Mouse (Mus musculus): ENCODE results near the gene Adcy5. TPM values are rescaled to one million over a fixed set of nuclear protein-coding genes. Genes with fewer than 3 reads are reported as not detected.
A peak's percentile ranks its signal among the peaks of the same experiment; 100 is the strongest.

Adcy5 gene
- total RNA-seq, 2 experiments from 2014 or later = 1.6 to 1.8 TPM

DNA sequence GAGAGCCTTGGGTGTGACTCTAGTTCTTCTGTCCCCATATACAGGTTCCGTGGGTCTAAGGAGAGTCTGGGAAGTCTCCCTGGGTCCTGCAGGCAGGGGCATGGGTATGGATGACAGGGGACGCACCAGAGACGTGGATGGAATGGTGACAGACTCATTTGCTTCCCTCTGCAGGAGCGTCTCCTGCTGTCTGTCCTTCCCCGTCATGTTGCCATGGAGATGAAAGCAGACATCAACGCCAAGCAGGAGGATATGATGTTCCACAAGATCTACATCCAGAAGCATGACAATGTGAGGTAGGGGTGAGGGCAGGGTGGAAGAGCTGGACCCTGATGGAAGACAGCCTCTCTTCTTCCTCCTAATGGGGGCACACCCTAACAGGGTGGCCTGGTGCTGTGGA is 98.3 kb downstream of the Adcy5 start:
- no peak for TF ChIP-seq CTCF (IDR thresholded peaks at IDR 0.05)
- intact Hi-C loops (cut with DNase I) = no loop called here
- no peak overlapping the region for H3K27ac ChIP-seq

DNA sequence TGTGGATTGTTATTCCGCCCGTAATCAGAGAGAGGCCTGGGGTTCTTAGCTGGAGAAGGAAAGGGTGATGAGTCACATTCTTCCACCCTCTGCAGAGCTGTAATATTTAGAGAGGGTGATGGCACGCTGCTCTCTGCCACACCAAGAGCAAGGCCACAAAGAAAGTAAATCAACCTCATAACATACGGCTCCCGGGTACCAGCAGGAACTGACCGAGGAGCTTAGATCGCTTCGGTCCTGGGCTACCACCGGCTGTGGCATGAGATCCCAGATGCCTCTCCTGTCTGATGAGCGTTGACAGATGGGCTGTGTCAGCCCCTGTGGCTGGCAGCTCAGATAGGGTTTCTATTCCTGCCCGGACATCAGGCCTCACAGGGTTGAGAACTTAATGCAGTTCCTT is 101.3 kb downstream of the Adcy5 start:
- no peak for DNase-seq
- intact Hi-C loops (cut with DNase I) = no loop called here
- no peak overlapping the region for H3K4me3 ChIP-seq
- H3K27ac ChIP-seq = no peak overlapping the region
- TF ChIP-seq CTCF (IDR thresholded peaks at IDR 0.05) = no peak

More for the DNA sequence above, 98.3 kb downstream of the Adcy5 start:
- DNase-seq = no peak
- no peak overlapping the region for H3K4me3 ChIP-seq

DNA sequence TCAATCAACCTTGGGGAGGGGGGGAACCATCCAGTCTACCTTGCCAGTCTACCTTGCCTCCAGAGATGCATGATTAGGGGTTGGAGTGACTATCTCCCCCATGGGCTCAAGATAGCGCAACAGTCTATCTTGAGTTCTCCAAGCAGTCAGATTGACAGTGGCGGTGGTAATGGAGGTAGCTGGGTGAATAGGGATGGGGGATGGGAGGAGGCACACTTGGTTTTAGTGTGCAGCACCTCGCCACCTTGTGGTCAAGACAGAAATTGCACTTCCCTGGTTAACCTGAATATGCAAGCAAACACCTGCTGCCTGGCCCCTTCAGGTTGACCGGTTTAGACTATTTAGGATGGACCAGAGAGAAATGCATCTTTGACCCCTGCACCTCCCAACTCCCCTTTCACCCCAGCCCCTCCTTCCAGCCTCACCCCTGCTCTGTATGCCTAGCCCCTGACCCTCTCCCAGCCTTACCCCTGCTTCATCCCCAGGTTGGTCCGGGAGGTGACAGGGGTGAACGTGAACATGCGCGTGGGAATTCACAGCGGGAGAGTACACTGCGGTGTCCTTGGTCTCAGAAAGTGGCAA is 115.8 kb downstream of the Adcy5 start:
- DNase-seq = peak; percentile 80
- no peak overlapping the region for H3K4me3 ChIP-seq
- no peak overlapping the region for H3K27ac ChIP-seq
- intact Hi-C loops (cut with DNase I) = loop anchor here (1.0 to 2.0 kb wide), 3 partner anchors 114 to 214 kb away; no protein-coding TSS in a partner anchor
- TF ChIP-seq CTCF (IDR thresholded peaks at IDR 0.05) = peak; percentile 91

DNA sequence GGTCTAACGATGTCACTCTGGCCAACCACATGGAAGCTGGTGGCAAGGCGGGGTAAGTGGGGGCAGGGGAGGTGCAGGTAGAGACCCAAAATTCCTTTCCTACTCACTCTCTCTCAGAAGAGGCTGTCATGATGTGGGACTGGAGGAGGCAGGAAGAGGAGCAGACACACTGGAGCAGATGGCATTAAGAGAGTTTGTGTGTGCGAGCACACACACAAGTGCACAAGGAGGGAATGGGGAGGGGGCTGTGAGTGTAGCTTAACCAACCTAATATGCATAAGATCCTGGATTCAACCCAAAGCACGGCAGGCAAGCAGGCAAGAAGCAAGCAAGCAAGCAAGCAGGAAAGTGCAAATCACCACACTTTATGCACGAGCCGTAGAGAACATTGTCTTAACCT is 116.3 kb downstream of the Adcy5 start:
- no peak for TF ChIP-seq CTCF (IDR thresholded peaks at IDR 0.05)
- Histone ChIP-seq H3K4me3 (no peak overlapping the region), H3K27ac (no peak overlapping the region)
- intact Hi-C loops (cut with DNase I) = loop anchor here (1.0 to 2.0 kb wide), 3 partner anchors 115 to 214 kb away; no protein-coding TSS in a partner anchor
- no peak for DNase-seq

DNA sequence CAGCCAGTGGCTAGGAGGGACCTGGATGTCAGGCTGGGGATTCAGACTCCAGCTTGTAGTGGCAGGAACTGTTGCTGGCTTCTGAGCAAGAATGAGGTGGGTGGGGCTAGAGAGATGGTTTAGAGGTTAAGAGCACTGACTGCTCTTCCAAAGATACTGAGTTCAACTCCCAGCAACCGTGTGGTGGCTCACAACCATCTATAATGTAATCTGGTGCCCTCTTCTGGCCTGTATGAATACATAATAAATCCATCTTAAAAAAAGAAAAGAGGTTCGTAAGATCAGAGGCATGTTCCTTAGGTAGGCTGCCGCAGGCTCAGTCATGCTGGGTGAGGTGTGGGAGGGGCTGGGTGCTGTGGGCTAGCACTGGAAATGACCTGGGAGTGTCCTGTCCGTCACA is 116.9 kb downstream of the Adcy5 start:
- intact Hi-C loops (cut with DNase I) = loop anchor here (2.0 kb wide), 1 partner anchor 215 kb away; no protein-coding TSS in a partner anchor
- Histone ChIP-seq H3K27ac (no peak overlapping the region), H3K4me3 (no peak overlapping the region)
- no peak; the same call in 1 of the 2 replicates for TF ChIP-seq CTCF (IDR thresholded peaks at IDR 0.05)
- DNase-seq = no peak

DNA sequence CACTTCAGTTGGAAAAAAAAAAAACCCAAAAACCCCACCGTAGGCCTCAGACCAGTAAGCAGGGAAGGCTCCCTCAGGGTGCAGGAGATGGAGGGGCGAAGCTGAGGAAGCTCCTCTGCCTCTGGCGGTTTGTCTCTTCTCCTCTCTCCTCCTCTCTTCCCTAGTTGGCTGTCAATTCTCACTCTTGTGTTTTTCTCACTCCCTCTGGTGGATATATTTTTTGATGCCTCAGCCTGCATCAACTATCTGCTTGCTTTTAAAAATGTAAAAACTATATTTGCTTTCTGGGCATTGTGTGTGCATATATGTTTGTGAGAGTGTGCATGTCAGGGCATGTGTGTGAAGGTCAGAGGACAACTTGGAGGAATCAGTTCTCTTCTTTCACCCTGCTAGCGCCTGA is 117.7 kb downstream of the Adcy5 start:
- intact Hi-C loops (cut with DNase I) = no loop called here
- no peak for DNase-seq
- H3K4me3 ChIP-seq = no peak overlapping the region

DNA sequence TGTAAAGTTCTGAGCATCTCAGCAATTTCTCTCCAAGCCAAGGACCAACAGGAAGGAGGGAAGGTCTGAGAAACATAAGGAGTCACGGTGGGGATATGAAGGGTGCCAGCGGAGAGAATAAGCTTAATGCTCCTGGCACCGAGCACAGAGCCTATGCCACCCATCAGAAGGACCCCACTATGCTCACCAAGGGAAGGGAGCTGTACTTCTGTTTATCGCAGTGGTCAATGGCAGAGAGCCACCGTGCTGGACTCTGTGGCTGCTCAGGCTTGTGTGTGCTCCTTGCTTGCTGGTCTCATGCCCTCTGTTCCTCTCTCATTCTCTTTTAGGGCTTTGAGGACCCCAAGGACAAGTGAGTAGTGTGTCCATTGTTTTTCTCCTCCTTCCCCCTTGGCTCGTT is 123.5 kb downstream of the Adcy5 start:
- Histone ChIP-seq H3K27ac (no peak overlapping the region), H3K4me3 (no peak overlapping the region)
- no peak for DNase-seq
- TF ChIP-seq CTCF (IDR thresholded peaks at IDR 0.05) = no peak
- intact Hi-C loops (cut with DNase I) = no loop called here

More for the DNA sequence above, 117.7 kb downstream of the Adcy5 start:
- H3K27ac ChIP-seq = no peak overlapping the region
- TF ChIP-seq CTCF (IDR thresholded peaks at IDR 0.05) = no peak

DNA sequence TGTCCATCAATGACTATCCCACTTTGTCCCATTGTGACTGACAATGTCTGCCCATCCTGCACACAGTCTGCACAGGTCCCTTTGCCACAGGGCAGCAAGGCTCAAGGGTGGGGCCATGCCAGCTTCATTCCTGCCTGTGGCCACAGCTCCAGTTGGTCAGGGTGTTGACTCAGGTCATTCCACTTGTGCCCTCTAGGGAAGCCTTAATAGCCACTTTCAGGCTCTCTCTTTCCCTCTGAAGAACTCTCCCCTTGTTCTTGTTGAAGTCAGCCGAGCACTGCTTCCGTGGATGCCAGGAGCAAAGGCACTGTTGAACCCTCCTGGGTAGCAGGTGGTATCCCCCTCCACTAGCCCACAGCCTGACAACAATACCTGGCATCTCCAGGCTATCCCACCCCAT is 127.8 kb downstream of the Adcy5 start:
- intact Hi-C loops (cut with DNase I) = no loop called here
- TF ChIP-seq CTCF (IDR thresholded peaks at IDR 0.05) = no peak
- DNase-seq = no peak
- no peak overlapping the region for H3K4me3 ChIP-seq
- H3K27ac ChIP-seq = no peak overlapping the region

DNA sequence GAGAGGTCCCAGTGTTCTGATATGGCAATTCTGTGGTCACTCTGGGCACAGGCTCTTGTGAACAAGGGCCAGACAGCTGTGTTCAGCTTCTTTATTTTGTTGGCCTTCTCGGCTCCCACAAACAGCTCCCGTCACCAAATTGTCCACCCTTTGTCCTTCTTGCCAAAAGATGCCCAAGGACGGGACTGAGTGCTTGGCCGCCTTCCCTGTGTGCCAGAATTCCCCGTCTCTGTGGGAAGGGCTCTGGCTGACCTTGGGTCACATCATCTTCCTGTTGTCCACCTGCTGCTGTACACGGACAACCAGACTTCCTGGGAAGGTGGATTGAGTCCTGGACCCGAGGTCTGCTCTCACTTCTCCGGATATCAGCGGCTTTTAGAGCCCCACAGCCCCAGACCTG is 131.1 kb downstream of the Adcy5 start:
- Histone ChIP-seq H3K27ac (no peak overlapping the region), H3K4me3 (no peak overlapping the region)
- no peak for TF ChIP-seq CTCF (IDR thresholded peaks at IDR 0.05)
- DNase-seq = no peak
- intact Hi-C loops (cut with DNase I) = no loop called here

DNA sequence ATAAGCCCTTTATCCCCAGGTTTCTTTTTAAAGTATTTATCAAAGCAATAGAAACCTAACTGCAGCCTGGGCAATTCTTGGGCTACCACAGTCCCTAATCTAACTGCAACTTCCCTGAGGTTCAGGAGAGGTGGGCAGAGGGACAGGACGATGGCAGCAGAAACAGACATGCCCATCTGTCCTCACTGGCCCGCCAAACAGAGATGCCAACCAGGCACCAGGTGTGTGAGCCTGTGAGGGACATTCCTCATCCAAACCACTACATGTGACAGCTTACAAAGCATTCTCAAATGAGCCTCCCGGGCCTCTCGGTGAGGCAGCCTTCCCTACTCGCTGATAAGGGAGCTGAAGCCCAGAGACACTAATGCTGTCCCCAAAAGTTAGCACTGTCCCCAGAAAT is 132.6 kb downstream of the Adcy5 start:
- H3K4me3 ChIP-seq = no peak overlapping the region
- no peak for TF ChIP-seq CTCF (IDR thresholded peaks at IDR 0.05)
- no peak overlapping the region for H3K27ac ChIP-seq
- DNase-seq = no peak
- intact Hi-C loops (cut with DNase I) = no loop called here

DNA sequence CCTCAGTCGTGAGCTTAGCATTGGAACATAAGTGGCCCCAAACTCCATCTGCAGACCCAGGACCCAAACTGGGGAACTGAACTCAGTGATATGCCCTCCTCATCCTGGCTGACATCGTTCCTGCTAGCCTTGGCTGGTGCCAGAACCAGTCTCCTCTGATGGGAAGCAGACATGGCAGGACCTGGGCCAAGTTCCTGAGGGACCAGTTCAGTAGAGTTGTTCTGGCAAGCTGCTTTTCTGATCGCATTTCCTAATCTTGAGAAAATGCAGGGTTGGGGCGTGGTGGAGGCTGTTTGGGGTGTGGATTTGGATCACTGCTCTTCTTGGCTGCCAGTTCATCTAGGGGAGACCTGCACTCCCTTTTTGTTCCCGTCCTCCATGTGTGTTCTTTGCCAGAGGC is 143.1 kb downstream of the Adcy5 start:
- no peak overlapping the region for H3K27ac ChIP-seq
- TF ChIP-seq CTCF (IDR thresholded peaks at IDR 0.05) = no peak
- peak; percentile 34 for DNase-seq
- H3K4me3 ChIP-seq = no peak overlapping the region
- intact Hi-C loops (cut with DNase I) = no loop called here

DNA sequence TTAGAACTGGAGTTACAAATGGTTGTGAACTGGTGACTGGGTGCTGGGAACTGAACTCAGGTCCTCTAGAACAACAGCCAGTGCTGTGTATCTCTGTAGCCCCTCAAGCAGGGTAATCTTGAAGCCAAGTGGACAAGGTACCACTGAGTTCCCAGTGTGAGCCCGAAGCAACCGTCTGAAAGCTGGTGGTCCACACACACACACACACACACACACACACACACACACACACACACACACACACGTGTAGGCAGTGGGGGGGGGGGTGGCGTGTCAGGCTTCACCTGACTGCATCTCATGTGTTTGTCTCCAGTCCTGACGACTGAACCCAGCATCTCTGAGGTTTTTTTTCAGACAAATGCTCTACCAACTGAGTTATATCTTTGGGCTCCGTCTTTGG is 145.5 kb downstream of the Adcy5 start:
- no peak for DNase-seq
- TF ChIP-seq CTCF (IDR thresholded peaks at IDR 0.05) = no peak
- no peak overlapping the region for H3K27ac ChIP-seq
- intact Hi-C loops (cut with DNase I) = no loop called here
- no peak overlapping the region for H3K4me3 ChIP-seq

DNA sequence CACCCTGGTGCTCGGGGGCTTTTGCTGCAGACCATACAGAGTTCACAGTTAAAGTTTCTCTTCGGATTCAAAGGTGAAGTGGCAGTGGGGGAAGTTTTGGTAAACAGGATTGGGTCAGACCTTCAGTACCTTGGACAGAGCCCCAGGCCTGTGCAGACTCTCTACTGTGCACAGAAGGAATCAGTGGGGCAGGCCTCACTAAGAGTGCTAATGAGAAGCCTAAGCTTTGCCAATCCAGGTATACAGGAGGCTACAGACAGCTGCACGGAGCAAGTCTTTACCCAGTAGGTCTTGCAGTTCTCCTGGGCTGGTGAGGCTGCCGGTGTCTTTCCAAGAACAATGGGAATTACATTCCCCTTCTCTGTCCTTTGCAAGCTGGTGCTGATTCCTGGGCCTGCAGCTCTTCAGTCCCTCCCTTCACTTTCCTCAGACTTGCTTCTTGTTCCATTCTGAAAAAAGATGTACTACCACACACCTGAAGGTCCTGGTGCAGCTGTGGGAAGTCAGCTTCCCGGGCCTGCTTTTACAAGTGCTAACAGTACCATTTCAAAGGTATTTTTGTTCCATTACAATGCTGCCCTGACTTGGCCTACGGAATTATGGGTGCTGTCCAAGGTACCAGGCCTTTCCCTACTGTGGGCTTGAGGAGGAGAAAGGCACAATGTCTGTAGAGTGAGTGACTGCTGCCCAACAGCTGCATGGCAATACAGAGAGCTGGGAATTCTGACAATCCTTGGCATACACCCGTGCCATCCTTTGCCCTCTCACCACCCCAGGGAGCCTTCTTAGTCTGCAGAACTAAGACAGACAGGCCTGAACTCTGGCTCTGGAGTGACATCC is 148.0 kb downstream of the Adcy5 start:
- no peak for DNase-seq
- intact Hi-C loops (cut with DNase I) = no loop called here
- Histone ChIP-seq H3K27ac (no peak overlapping the region), H3K4me3 (no peak overlapping the region)
- TF ChIP-seq CTCF (IDR thresholded peaks at IDR 0.05) = no peak
